Mouse (Mus musculus): Measurements from ENCODE around the gene Myo1c.

Gene Myo1c

GRCm38 (mm10) chr11:75715556-75715955 lies 65.3 kb downstream of the Myo1c start:
- DNase-seq (ENCODE audit: low read depth, low spot score), result peak; percentile 39

GRCm38 (mm10) chr11:75716661-75717325 lies 66.5 kb downstream of the Myo1c start:
- no peak for DNase-seq (ENCODE audit: low read depth, low spot score)

DNA sequence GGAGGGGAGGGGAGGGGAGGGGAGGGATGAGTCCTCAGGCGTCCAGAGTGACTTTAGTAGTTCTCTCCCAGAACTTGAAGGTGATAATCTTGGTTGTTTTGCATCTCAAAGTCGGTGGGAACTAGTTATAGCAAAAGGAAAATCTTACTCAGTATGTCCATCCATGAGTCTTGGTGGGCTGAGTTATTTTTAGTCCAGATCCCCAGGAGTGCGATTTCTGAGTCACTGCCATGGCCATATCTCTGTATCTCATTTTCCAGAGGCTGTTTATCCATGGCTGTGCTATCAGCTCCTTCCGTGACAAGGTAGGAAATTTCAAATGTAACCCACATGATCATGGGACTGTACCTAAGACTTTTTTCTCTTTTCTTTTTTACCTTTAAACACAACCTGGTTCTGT lies 72.0 kb downstream of the Myo1c start:
- DNase-seq (ENCODE audit: low read depth, low spot score), result no peak
